Comparison of ENCODE assay signal across 8 mouse cellular contexts in genomic region chr8:57435768-57436436, GRCm38 (mm10). TPM values are rescaled to one million over a fixed set of nuclear protein-coding genes. Genes with fewer than 3 reads are reported as not detected.
DNase-seq lines count a peak whose midpoint lies in the region; ATAC-seq lines count a peak whose summit lies in the region.

No protein-coding gene starts in this region.

- 51% methylated on average over 18 of the region's 18 CpGs for WGBS in liver, embryonic 15.5 days (ENCODE audit: insufficient replicate concordance)
- WGBS in liver, embryonic 12.5 days (ENCODE audit: insufficient replicate concordance): 55% methylated on average over 18 of the region's 18 CpGs
- 76% methylated on average over 18 of the region's 18 CpGs for WGBS in midbrain, embryonic 11.5 days
- WGBS in kidney, embryonic 15.5 days: 41% methylated on average over 18 of the region's 18 CpGs

- H3K9me3 ChIP-seq in liver, embryonic 15.5 days (replicated peaks): no peaks in the 10 kb centered on the region
- no peaks in the 10 kb centered on the region for H3K9me3 ChIP-seq in liver, embryonic 12.5 days (replicated peaks)
- H3K9me3 ChIP-seq in midbrain, embryonic 11.5 days (ENCODE audit: control insufficient read depth, low read length): no peaks in the 10 kb centered on the region
- H3K9me3 ChIP-seq in kidney, embryonic 15.5 days (replicated peaks): no peaks in the 10 kb centered on the region

- H3K9ac ChIP-seq in liver, embryonic 15.5 days: no peak overlapping the region
- H3K9ac ChIP-seq in liver, embryonic 12.5 days: no peak overlapping the region
- no peak overlapping the region for H3K9ac ChIP-seq in midbrain, embryonic 11.5 days (ENCODE audit: low read length)
- no peak overlapping the region for H3K9ac ChIP-seq in kidney, embryonic 15.5 days

- no peak overlapping the region; the same call in 1 of the 2 replicates for H3K4me2 ChIP-seq in liver, embryonic 15.5 days
- no peak overlapping the region for H3K4me2 ChIP-seq in liver, embryonic 12.5 days
- H3K4me2 ChIP-seq in midbrain, embryonic 11.5 days: no peak overlapping the region
- H3K4me2 ChIP-seq in kidney, embryonic 15.5 days: no peak overlapping the region

- peak; percentile 64 for DNase-seq in cerebellum, adult 11 months
- DNase-seq in left cerebral cortex, postnatal 4 days: peak; percentile 77
- DNase-seq in urinary bladder, postnatal 10 days (ENCODE audit: low spot score): no peak
- no peak for DNase-seq in midbrain, embryonic 11.5 days (ENCODE audit: low spot score, missing footprints)

- intact Hi-C loops in left cerebral cortex, postnatal 4 days (cut with DNase I): no loop called here

- H3K36me3 ChIP-seq in liver, embryonic 15.5 days (replicated peaks): no peaks in the 10 kb centered on the region
- H3K36me3 ChIP-seq in liver, embryonic 12.5 days: no peaks in the 10 kb centered on the region
- H3K36me3 ChIP-seq in midbrain, embryonic 11.5 days (ENCODE audit: control insufficient read depth, insufficient read depth, low read length): no peaks in the 10 kb centered on the region
- no peaks in the 10 kb centered on the region for H3K36me3 ChIP-seq in kidney, embryonic 15.5 days

- H3K27ac ChIP-seq in liver, embryonic 15.5 days (replicated peaks): 0 out of 2 replicates have a peak overlapping the region, but pooled peaks have one; percentile 34
- no peak overlapping the region for H3K27ac ChIP-seq in liver, embryonic 12.5 days
- H3K27ac ChIP-seq in midbrain, embryonic 11.5 days (ENCODE audit: low read depth, low read length): no peak overlapping the region
- H3K27ac ChIP-seq in kidney, embryonic 15.5 days: no peak overlapping the region

- no peaks in the 10 kb centered on the region for H3K27me3 ChIP-seq in liver, embryonic 15.5 days
- H3K27me3 ChIP-seq in liver, embryonic 12.5 days (replicated peaks): no peaks in the 10 kb centered on the region
- H3K27me3 ChIP-seq in midbrain, embryonic 11.5 days (ENCODE audit: control insufficient read depth, insufficient read depth, low read length): no peaks in the 10 kb centered on the region
- H3K27me3 ChIP-seq in kidney, embryonic 15.5 days: no peaks in the 10 kb centered on the region

- no peak overlapping the region for H3K4me3 ChIP-seq in liver, embryonic 15.5 days (replicated peaks)
- no peak overlapping the region for H3K4me3 ChIP-seq in liver, embryonic 12.5 days
- no peak overlapping the region for H3K4me3 ChIP-seq in midbrain, embryonic 11.5 days (ENCODE audit: low read depth, low read length)
- H3K4me3 ChIP-seq in kidney, embryonic 15.5 days (replicated peaks): no peak overlapping the region

- no peak for ATAC-seq in liver, embryonic 15.5 days (ENCODE audit: insufficient read depth)
- no peak for ATAC-seq in liver, embryonic 12.5 days
- ATAC-seq in frontal cortex, adult (ENCODE audit: low TSS enrichment): peak; percentile 87
- no peak for ATAC-seq in midbrain, embryonic 11.5 days (ENCODE audit: low FRiP score)
- ATAC-seq in kidney, embryonic 15.5 days (replicated peaks; ENCODE audit: low FRiP score): no peak

- no peaks in the 10 kb centered on the region for H3K4me1 ChIP-seq in liver, embryonic 15.5 days (replicated peaks)
- no peaks in the 10 kb centered on the region for H3K4me1 ChIP-seq in liver, embryonic 12.5 days
- no peaks in the 10 kb centered on the region for H3K4me1 ChIP-seq in midbrain, embryonic 11.5 days (ENCODE audit: control insufficient read depth, insufficient read depth, low read length)
- peaks cover 6% of the 10 kb centered on the region; the same call in 1 of the 2 replicates for H3K4me1 ChIP-seq in kidney, embryonic 15.5 days

RNA-seq across cellular contexts. Expression of gene Scrg1, which starts 19.8 kb away (rescaled TPM):
- polyA plus RNA-seq in liver, embryonic 15.5 days (2015; fragmentation: Nextera tagmentation; extraction: Ambion mirVana): 0.35 TPM in 1 of 2 replicates, not detected in the other
- 0.18 TPM in 1 of 2 replicates, not detected in the other for polyA plus RNA-seq in liver, embryonic 12.5 days (2016; fragmentation: Nextera tagmentation; extraction: Ambion mirVana)
- total RNA-seq in left cerebral cortex, postnatal 4 days (2021): 10 to 100 TPM; 20.1 to 20.3 TPM
- 0.27 TPM in 1 of 2 replicates, not detected in the other for polyA plus RNA-seq in midbrain, embryonic 11.5 days (2014; fragmentation: Nextera tagmentation; extraction: Ambion mirVana)
- polyA plus RNA-seq in kidney, embryonic 15.5 days (2015; fragmentation: Nextera tagmentation; extraction: Ambion mirVana): 0.39 TPM in 1 of 2 replicates, not detected in the other

RNA-seq across cellular contexts. Expression of gene Sap30, which starts 51.8 kb away (rescaled TPM):
- 13.6 and 13.9 TPM in 2 replicates for polyA plus RNA-seq in liver, embryonic 15.5 days (2015; fragmentation: Nextera tagmentation; extraction: Ambion mirVana)
- polyA plus RNA-seq in liver, embryonic 12.5 days (2016; fragmentation: Nextera tagmentation; extraction: Ambion mirVana): 26.9 and 27.8 TPM in 2 replicates
- 10 to 100 TPM; 12.5 to 13.8 TPM for total RNA-seq in left cerebral cortex, postnatal 4 days (2021)
- polyA plus RNA-seq in midbrain, embryonic 11.5 days (2014; fragmentation: Nextera tagmentation; extraction: Ambion mirVana): 119 and 123 TPM in 2 replicates
- 35.9 and 37.0 TPM in 2 replicates for polyA plus RNA-seq in kidney, embryonic 15.5 days (2015; fragmentation: Nextera tagmentation; extraction: Ambion mirVana)

Comparison
In these comparisons a context has a peak if more than half of its experiments do, and no peak if none do; other contexts are left out.
1. DNase-seq: peak in cerebellum, adult 11 months (single experiment) and left cerebral cortex, postnatal 4 days (single experiment); none in urinary bladder, postnatal 10 days (single experiment) and midbrain, embryonic 11.5 days (single experiment).